ENCODE assay signal across 8 mouse cellular contexts in genomic region chr14:29940877-29941276, GRCm38 (mm10). TPM values are rescaled to one million over a fixed set of nuclear protein-coding genes. Genes with fewer than 3 reads are reported as not detected.
A peak's percentile ranks its signal among the peaks of the same experiment; 100 is the strongest.
DNase-seq lines count a peak whose midpoint lies in the region; ATAC-seq and TF ChIP-seq lines count a peak whose summit lies in the region.
"Had no signal": no experiment of that assay in that cellular context is flagged by ENCODE, and none has a peak within 500 bp of the region (broad histone marks: within the 10 kb centered on the region; RNA-seq: fewer than 3 reads in every experiment).

No protein-coding gene starts in this region.

- WGBS in hindbrain, embryonic 16.5 days = 14% methylated on average over 2 of the region's 2 CpGs
- WGBS in liver, adult 2 months = 10% methylated on average over 2 of the region's 2 CpGs

- H3K9me3 ChIP-seq in hindbrain, embryonic 16.5 days (ENCODE audit: control insufficient read depth, low read length) = no peaks in the 10 kb centered on the region
- H3K9me3 ChIP-seq: megakaryocyte, embryonic 14.5 days had no signal

- no peak overlapping the region for H3K4me2 ChIP-seq in hindbrain, embryonic 16.5 days (ENCODE audit: low read length)

- H3K27me3 ChIP-seq in hindbrain, embryonic 16.5 days (replicated peaks; ENCODE audit: control insufficient read depth, insufficient read depth, low read length) = no peaks in the 10 kb centered on the region
- H3K27me3 ChIP-seq in liver, adult 2 months (ENCODE audit: control insufficient read depth, insufficient read depth, low read length) = peaks cover 3% of the 10 kb centered on the region; the same call in 1 of the 2 replicates

- H3K27ac ChIP-seq in cortical plate, adult 2 months (ENCODE audit: insufficient read depth, low read length) = no peak overlapping the region
- H3K27ac ChIP-seq in hindbrain, embryonic 16.5 days (ENCODE audit: low read depth, low read length) = no peak overlapping the region
- H3K27ac ChIP-seq in liver, adult 2 months (replicated peaks; ENCODE audit: insufficient read depth, low read depth, low read length) = no peak overlapping the region

- H3K4me1 ChIP-seq in cortical plate, adult 2 months (ENCODE audit: control insufficient read depth, insufficient read depth, low read length) = no peaks in the 10 kb centered on the region
- H3K4me1 ChIP-seq in hindbrain, embryonic 16.5 days (ENCODE audit: control insufficient read depth, insufficient read depth, low read depth, low read length) = peaks cover 4% of the 10 kb centered on the region; the same call in 1 of the 2 replicates
- no peaks in the 10 kb centered on the region for H3K4me1 ChIP-seq in liver, adult 2 months (ENCODE audit: control insufficient read depth, insufficient read depth, low read length)
- H3K4me1 ChIP-seq: megakaryocyte, embryonic 14.5 days had no signal

- H3K36me3 ChIP-seq in hindbrain, embryonic 16.5 days (ENCODE audit: control insufficient read depth, insufficient read depth, low read length) = no peaks in the 10 kb centered on the region
- H3K36me3 ChIP-seq in liver, adult 2 months (ENCODE audit: control insufficient read depth, insufficient read depth, low read length) = no peaks in the 10 kb centered on the region

- no peaks in the 10 kb centered on the region for H3K79me2 ChIP-seq in liver, adult 2 months (ENCODE audit: control insufficient read depth, insufficient read depth, low read length)

- TF ChIP-seq POLR2A in cortical plate, adult 2 months (IDR thresholded peaks at IDR 0.05; ENCODE audit: extremely low read depth, insufficient read depth, low read length) = no peak
- no peak for TF ChIP-seq POLR2A in liver, adult 2 months (IDR thresholded peaks at IDR 0.05; ENCODE audit: extremely low read depth, insufficient read depth, low read length)

- H3K4me3 ChIP-seq in cortical plate, adult 2 months (ENCODE audit: insufficient read depth, low read length) = no peak overlapping the region
- no peak overlapping the region for H3K4me3 ChIP-seq in hindbrain, embryonic 16.5 days (ENCODE audit: low read length)
- H3K4me3 ChIP-seq in liver, adult 2 months (ENCODE audit: insufficient read depth, low read depth, low read length) = no peak overlapping the region
- H3K4me3 ChIP-seq: megakaryocyte, embryonic 14.5 days had no signal

- DNase-seq in ovary, postnatal 36 days (ENCODE audit: low spot score) = peak; percentile 19
- no peak for DNase-seq in ovary, adult 18-20 months (ENCODE audit: low spot score)
- peak; percentile 32 to 49 for DNase-seq in adrenal gland, adult 18-20 months (ENCODE audit: low spot score in 2 of 2)
- DNase-seq in liver, adult 2 months (ENCODE audit: extremely low read depth, low read depth, low spot score) = peak; percentile 43

- 0 out of 2 replicates have a peak, but pooled peaks have one; percentile 61 for ATAC-seq in hindbrain, embryonic 16.5 days
- peak; percentile 23; the same call in 1 of the 2 replicates for ATAC-seq in neutrophil, adult 5-6 weeks (ENCODE audit: extremely low read depth, insufficient number of reproducible peaks, low FRiP score, poor library complexity, severe bottlenecking)

- TF ChIP-seq CTCF in cortical plate, adult 2 months (IDR thresholded peaks at IDR 0.05; ENCODE audit: extremely low read depth, insufficient read depth, low read length) = peak; percentile 36
- TF ChIP-seq CTCF in liver, adult 2 months (IDR thresholded peaks at IDR 0.05; ENCODE audit: low read depth, low read length) = no peak

- no peak overlapping the region for H3K9ac ChIP-seq in hindbrain, embryonic 16.5 days (ENCODE audit: low read depth, low read length)
- no peak overlapping the region for H3K9ac ChIP-seq in liver, adult 2 months (ENCODE audit: low read depth, low read length)

RNA-seq across cellular contexts. Expression of gene Selenok, which starts 27.2 kb away (rescaled TPM):
- total RNA-seq in adrenal gland, adult 18-20 months (2021) = 100 to 1,000 TPM; 124 to 129 TPM
- 184 and 206 TPM in 2 replicates for polyA plus RNA-seq in cortical plate, adult 2 months (2012; rRNA removed)
- 371 and 398 TPM in 2 replicates for polyA plus RNA-seq in hindbrain, embryonic 16.5 days (2015; fragmentation: Nextera tagmentation; extraction: Ambion mirVana)
- 91.5 and 106 TPM in 2 replicates for total RNA-seq in liver, adult 2 months (2014; rRNA removed)
- 35.8 and 40.8 TPM in 2 replicates for polyA plus RNA-seq in liver, adult 2 months (2012; rRNA removed)
- 134 and 160 TPM in 2 replicates for total RNA-seq in neutrophil, adult 5-6 weeks (2017)

RNA-seq across cellular contexts. Expression of gene Actr8, which starts 37.3 kb away (rescaled TPM):
- total RNA-seq in adrenal gland, adult 18-20 months (2021) = 10 to 100 TPM; 48.4 to 56.0 TPM
- polyA plus RNA-seq in cortical plate, adult 2 months (2012; rRNA removed) = 57.6 and 72.9 TPM in 2 replicates
- 69.9 and 73.8 TPM in 2 replicates for polyA plus RNA-seq in hindbrain, embryonic 16.5 days (2015; fragmentation: Nextera tagmentation; extraction: Ambion mirVana)
- total RNA-seq in liver, adult 2 months (2014; rRNA removed) = 35.6 and 37.3 TPM in 2 replicates
- 10.5 and 11.3 TPM in 2 replicates for polyA plus RNA-seq in liver, adult 2 months (2012; rRNA removed)
- 65.1 and 80.7 TPM in 2 replicates for total RNA-seq in neutrophil, adult 5-6 weeks (2017)
